Mouse (Mus musculus) kidney, postnatal 25 days (tissue): Measurements from ENCODE around the gene Plxdc1.

Source experiments
- DNase-seq, 2 experiments: peaks; one replicate each; pipeline ENCODE4 v3.0.0; 2021; ENCODE audit warnings: mixed read lengths in 2 of 2

Plxdc1 gene

DNA sequence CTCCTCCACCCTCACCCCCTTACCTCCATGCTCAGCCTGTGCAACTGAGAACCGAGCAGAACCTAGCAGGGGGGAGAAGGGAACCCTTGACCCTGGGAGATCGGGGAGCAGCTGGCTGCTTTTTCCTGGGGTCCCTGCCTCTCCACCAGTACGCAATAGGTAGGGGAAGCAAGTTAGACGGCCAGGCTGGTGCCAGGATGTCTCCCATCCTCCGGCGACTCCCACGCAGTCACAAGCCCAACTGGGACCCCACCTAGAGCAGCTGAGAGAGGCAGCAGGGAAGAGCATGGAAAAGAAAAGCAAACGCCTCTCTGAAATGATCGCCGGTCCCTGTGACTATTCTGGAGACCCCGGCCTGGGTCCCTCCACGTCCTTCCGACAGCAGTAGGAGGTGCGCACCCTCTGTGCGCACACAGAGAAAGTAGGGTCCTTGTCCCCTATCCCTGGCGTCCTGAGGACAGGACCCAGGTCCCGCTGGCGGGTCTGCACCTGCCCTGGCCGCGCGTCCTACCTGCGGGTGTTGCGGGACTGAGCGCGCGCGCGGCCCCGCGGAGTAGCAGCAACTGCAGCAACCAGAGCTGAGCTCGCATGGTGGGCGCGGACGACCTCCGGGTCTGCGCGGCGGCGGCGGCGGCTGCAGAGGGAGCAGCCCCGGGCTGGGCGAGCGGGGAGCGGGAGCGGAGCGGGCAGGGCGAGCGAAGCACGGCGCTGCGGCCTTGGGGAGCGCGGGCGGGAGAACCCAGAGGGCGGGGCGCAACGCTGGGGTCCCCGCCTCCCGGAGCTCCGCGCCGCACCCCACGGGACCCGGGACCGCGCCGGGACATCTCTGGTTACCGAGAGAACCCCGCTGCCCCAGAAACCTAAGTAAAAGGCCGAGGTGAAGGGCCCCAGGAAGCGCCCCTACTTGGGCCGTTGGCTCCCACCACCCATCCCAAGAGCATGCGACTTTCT lies at the start of gene Plxdc1:
TSS of gene Plxdc1 (minus strand) at position 718 of the 951 bp plus-strand sequence.
- DNase-seq = peak in 1 of 2 experiments; percentile 28

GRCm38 (mm10) chr11:98035977-98036377 lies 49.7 kb upstream of the Plxdc1 start:
- DNase-seq = no peak

- DNase-seq = no peak
These were observed 48.6 kb upstream of the Plxdc1 start for GRCm38 (mm10) chr11:98034840-98035239.

- no peak for DNase-seq
These were observed 47.8 kb upstream of the Plxdc1 start for GRCm38 (mm10) chr11:98034061-98034460.

- peak; percentile 71 to 88 for DNase-seq
These were observed 45.2 kb upstream of the Plxdc1 start for GRCm38 (mm10) chr11:98031443-98031770.

GRCm38 (mm10) chr11:98030701-98031442 lies 44.6 kb upstream of the Plxdc1 start:
- DNase-seq = no peak

- no peak for DNase-seq
These were observed 41.5 kb upstream of the Plxdc1 start for GRCm38 (mm10) chr11:98027785-98028184.

DNA sequence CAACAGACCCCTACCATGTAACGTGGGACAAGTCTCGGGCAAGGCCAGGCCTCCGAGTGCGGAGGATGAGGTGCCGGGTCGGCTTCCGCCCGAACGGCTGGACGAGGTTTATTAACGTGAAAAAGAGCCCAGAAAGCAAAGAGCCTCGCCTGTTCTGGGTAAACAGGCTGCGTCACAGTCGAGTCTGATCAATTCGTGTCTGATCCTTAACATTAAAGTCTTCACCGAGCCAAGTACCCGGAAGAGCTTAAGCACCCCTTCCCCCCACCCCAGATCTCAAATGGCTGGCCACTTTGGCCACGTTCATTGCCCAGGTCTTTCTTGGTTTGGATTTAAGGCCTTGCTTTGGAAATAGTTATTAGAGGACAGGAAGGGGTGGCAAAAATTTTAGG lies 41.0 kb upstream of the Plxdc1 start:
- DNase-seq = no peak

DNA sequence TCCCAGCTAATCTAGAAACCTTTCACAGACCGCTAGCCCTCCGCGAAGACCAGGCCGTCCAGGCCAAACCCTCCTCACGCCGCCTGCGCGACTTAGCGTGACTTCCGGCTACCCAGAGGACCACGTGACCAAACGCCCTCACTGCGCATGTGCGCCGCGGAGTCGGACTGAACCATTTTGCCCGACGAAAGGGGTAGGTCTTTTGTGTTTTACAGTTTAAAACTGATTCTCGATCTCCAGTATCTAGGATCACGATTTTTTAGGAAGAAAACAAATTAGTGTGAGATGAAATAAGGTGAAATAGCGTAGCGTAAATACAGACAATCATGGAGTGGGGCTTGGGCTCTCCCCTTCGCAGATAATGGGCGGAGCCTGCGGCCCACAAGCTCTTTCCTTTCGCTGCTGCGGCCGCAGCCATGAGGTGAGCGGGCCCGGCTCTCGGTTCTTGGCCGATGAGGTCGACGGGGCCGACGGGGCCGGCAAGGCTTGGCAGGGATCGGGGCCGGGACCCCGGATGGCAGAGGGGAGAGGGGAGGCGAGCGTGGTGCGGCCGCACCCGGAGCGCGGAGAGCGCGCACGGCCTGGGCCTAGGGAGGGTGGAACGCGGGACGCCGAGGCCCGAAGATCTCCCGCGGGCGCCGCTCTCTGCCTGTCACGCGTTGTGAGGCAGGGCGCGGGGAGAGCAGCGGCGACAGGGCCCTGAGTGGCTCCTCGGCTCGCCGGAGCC lies 40.5 kb upstream of the Plxdc1 start, which contains the start of gene Rpl19:
TSS of gene Rpl19 (plus strand) at position 141 of the 727 bp plus-strand sequence.
- DNase-seq = peak; percentile 94 to 95

DNA sequence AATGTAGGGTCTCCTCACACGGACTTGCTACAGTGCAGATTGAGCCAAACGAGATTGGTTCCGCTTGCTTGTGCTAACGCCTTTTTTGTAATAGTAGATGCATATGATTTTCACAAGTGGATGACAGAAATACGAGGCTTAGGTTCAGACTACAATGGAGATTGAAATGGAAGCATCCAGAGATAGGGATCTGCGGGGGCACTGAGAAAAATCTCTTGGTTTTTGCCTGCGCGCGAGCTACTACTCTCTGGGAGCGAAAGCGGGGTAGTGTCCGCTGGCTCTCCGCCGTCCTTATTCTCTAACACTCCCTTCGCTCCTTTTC lies 40.0 kb upstream of the Plxdc1 start:
- DNase-seq = no peak

DNA sequence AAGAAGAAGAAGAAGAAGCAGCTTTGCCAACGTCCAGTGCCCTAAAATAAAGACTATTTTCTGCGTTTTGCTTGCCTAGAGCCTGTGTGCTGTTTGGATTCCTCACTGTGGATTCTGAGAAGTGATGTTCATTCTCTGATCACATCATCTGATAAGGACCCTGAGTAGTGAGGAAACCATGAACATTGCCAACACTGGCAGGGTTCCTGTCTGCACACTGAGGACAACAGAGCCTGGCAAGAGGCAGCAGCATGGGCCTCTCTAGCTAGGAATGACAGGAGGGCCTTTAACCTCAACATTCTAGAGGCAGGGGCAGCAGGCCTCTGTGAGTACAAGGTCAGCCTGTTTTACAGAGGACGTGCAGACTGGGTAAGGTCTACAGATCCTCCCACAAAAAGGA lies 38.3 kb upstream of the Plxdc1 start:
- DNase-seq = no peak

DNA sequence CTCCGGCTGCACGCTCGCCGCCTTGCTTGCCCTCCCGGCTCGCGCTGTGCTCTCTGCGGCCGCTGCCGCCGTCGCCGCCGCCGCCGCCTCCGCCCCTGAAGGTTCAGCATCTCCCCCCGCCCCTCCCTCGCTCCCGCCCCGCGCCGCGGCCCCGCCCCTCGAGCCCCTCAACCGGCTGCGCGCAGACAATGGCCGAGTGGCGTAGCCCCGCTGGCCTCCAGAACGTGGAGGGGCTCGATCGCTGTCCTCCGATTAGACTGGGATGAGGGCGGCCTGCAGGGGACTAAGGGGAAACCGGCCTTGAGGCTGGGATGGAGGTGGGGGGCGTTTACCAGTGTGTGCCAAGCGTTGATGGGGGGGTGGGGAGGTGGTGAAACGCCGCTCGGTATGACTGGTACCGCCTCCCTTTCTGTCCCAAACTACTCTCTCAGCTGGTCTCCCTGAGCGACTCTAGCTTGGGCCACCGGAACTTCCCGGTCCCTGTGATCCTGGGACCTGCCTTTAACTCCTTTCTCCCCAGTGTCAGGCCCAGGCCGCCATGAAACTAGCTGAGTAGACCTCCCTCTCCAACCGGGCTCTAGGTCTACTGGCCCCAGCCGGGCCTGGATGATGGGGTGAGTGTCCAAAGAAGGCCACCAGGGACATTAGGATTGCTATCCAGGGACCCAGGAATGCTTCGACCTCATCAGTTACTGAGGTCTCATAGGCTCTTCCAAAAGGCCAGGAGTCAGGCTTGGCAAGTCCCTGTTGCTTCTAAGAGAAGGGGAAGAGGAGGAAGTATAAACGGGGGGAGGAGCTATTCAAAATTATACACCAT lies 36.5 kb upstream of the Plxdc1 start, which contains the start of gene Cacnb1:
TSS of gene Cacnb1 (minus strand) at position 480 of the 817 bp plus-strand sequence.
- DNase-seq = peak; percentile 68 to 84

DNA sequence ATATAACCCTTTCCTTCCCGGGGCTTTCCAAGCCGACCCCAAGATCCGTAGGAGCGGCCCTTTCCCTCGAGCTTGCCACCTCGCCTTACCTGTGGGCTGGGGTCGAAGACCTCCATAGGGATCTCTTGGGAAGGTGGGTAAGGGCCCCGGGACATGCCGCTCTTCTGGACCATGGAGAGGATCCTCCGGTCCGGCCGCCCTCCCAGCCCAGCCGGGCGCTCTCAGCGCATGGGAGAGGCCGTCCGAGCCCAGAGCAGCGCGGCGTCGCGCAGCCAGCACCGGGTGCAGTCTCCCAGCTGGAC lies 36.0 kb upstream of the Plxdc1 start:
- no peak for DNase-seq

DNA sequence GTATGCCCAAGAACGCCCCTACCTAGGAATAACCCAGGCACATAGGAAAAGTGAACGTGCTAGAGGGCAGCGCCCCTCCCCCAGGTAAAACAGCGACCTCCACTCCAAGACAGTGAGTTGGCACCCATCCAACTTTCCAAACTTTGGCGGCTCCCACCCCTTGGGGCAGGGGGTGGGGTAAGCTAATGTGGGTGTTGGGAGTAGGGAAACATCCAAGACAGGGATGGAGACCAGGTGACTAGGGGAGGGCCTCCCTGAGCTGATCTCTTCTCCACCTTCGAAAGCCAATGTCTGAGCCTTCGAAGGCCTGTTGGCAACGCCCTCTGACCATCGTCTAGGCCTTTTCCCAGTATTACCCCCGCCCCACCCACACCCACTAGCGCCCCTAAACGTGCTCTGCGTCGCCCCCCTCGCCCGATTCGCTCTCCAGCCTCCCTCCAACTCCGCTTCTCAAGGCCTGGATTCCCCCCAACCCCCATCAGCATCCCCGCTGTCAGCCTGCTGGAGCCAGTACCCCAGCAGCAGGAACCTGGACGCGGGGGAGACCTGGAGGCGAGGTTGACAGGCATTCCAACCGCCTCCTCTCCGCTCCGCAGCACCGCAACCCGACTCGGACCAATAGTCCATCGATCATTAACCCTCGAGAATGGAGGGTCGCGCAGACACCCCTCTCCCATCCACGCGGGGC lies 35.5 kb upstream of the Plxdc1 start:
- DNase-seq = peak in 1 of 2 experiments; percentile 60

- DNase-seq = no peak
These were observed 34.9 kb upstream of the Plxdc1 start for GRCm38 (mm10) chr11:98021118-98021517.

- no peak for DNase-seq
These were observed 34.5 kb upstream of the Plxdc1 start for GRCm38 (mm10) chr11:98020710-98021109.

DNA sequence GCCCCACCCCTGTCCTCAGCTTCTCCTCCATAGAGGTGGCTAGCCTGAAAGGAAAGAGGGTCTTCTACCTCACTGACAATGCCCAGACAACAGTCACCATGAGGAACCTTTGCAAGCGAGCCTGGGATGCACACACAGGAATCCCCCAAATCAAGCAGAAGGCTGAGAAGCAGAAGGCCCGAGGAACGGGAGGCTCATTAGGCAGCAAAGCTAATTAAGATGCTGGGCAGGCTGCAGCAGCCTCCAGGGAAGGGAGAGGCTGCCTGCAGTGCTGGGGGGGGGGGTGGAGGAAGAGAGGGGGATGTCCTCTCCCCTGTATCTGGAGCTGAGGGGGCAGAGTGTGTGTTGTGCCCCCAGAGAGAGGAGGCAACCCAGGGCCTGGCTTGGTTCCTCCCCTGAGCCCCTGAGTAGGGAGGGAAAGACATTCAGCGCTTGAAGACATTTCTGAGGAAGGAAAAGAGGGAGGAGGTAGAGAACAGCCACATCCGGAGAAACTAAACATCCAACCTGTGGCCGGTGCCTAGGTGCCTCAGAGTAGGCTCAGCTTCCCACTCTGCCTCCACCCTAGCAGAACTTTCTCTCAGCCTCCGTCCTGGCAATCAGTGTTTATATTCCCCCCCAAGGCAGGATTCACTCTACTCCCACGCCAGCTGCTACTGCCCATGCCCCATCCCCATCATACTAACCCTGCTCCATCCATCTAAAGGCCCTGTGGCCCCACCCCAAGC lies 33.8 kb upstream of the Plxdc1 start:
- DNase-seq = no peak

DNA sequence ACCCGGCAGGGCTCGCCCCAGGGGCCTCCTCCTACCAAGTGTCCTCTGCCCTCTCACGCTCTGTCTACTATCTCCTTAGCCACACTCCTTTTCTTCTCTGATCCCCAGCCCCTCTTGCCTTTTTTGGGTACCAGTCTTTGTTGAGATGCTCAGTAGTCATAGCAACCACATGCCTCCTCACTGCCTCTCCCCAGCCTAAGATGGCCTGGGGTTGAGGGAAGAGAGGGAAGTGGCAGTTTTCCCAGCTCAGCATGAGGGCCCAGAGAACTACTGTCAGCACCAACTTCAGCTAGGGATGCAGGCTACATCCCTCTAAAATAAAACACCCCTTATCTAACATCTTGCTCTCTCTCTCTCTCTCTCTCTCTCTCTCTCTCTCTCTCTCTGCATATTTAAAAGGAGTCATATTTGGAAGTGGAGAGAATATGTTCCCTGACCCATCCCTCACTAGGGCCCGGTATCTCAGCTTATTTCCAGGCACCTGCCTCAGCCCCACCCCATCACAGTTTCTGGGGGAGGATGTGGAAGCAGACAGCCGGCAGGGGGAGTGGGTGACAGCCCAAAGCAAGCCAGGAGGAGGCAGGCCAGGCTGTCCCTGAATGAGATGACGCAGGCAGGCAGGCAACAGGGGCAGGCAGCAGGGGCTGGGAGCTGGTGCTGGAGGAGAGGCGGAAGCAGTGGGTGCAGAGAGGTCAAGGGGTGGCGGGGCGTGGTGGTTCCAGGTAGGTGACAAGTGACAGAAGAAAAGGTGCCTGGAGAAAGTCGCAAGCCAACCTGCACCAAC lies 32.8 kb upstream of the Plxdc1 start:
- no peak for DNase-seq

DNA sequence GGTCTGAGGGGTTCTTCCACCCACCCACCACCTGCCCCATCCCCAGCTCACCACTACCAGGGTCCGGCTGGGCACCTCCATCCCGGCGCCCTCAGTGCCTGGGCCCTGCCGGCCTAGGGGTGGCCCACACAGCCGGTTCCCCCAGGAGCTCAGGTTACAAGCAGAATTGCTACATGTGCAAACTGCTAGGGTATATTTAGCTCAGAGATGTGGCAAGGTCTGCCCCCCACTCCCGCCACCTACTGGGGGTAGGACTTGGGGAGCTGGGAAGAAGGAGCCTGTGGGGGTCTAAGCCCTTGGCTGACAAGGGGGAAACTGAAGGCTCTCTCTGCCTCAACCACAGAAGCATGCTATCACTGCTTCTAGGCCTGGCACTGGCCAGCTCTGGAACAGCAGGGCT lies 32.0 kb upstream of the Plxdc1 start:
- DNase-seq = no peak

- no peak for DNase-seq
These were observed 30.6 kb upstream of the Plxdc1 start for GRCm38 (mm10) chr11:98016824-98017223.
